Mouse (Mus musculus): ENCODE measurements around the gene Acin1.

GRCm38 (mm10) chr14:54730305-54730704 is 43.6 kb upstream of the Acin1 start:
- no peak for TF ChIP-seq CTCF (IDR thresholded peaks at IDR 0.05; ENCODE audit: borderline replicate concordance, extremely low read depth, insufficient read depth, insufficient read length)
- no peak for TF ChIP-seq POLR2A (IDR thresholded peaks at IDR 0.05; ENCODE audit: borderline replicate concordance, extremely low read depth, insufficient read depth, insufficient read length, poor library complexity, severe bottlenecking)

Measured in brain, embryonic 14.5 days (tissue).